Mouse (Mus musculus): Measurements from ENCODE around the gene Fndc8.

DNA sequence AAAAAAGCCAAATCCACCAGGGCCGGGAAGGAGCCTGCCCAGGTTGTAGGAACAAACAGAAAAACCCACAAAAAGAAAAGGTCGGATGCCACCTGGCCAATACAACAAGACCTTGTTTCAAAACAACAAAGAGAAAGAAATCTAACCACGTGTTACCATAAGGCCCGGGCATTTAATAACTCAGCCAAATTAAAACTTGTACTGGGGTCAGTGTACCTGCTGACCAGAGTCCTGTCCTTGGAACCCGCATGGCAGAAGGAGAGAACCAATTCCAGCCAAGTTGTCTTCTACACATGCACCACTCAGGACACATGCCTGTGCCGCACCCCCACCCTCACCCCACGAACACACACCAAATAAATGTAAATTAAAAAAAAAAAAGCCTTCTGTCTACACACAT is 39.0 kb upstream of the Fndc8 start:
- TF ChIP-seq CTCF (conservative IDR thresholded peaks at IDR 0.05 in 1 of 2, IDR thresholded peaks at IDR 0.05 in 1 of 2; ENCODE audit: low read depth in 2 of 2, low read length in 2 of 2) (no peak), ZC3H11A (IDR thresholded peaks at IDR 0.05; ENCODE audit: low read depth, low read length) (no peak), ZNF384 (IDR thresholded peaks at IDR 0.05; ENCODE audit: low read depth, low read length) (no peak), POLR2A (IDR thresholded peaks at IDR 0.05; ENCODE audit: low read depth, low read length) (no peak), ETS1 (conservative IDR thresholded peaks at IDR 0.05; ENCODE audit: low read depth, low read length) (no peak)

All from CH12.LX (cell line).